Mouse (Mus musculus): ENCODE data around the gene Tomm70a.

Gene Tomm70a

DNA sequence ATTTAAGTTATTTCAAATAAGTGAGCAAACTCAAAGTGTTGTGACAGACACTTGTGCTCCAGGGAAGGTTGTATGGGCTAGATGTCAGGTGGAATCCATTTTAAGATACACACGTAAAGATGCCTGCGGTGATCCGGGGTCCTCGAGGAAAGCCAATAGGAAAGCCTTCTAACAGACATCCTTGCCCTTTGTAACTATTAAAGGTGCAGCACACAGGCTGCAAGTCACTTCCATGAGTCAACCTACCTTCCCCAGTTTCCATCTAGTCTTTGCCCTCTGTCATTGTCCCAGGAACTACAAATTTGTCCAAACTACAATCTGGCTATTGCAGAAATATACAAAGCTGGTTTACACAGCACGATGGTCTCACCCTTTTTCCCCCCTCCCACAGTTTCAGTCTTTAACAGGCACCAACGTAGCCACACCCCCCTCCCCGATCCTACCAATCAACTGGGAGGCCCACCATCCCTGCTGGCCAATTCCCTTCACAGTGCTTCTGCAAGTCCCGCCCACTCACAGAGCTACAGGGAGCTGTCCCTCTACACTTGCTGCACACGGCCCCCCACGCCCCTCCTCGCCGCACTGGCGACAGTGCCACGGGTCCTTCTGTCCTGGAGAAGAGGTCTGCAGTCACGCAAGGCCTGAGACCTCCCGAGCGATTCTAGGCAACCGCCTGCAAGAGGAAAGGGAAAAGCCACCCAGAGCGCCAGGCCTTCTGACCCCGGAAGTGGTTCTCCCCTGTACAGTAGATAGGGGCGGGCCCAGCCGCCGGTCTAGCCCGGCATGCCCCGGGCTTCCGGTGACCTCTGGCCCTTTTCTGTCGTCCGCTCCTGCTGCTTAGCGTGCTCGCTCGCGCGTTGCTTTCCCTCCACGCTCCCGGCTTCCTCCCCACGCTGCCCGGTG, at the start of gene Tomm70a:
Gene Tomm70a (plus strand): TSS at position 791 of the 903 bp plus-strand sequence.
- DNase-seq (ENCODE audit: low spot score), result peak; percentile 86

GRCm38 (mm10) chr16:57075986-57076385, 45.5 kb upstream of the Tomm70a start:
- DNase-seq (ENCODE audit: low spot score), result no peak

- DNase-seq (ENCODE audit: low spot score), result no peak
Measured at GRCm38 (mm10) chr16:57079577-57079976, 41.9 kb upstream of the Tomm70a start.

GRCm38 (mm10) chr16:57092460-57092859, 29.0 kb upstream of the Tomm70a start:
- DNase-seq (ENCODE audit: low spot score), result peak; percentile 13

- DNase-seq (ENCODE audit: low spot score), result no peak
Measured at GRCm38 (mm10) chr16:57092911-57093605, 28.4 kb upstream of the Tomm70a start.

DNA sequence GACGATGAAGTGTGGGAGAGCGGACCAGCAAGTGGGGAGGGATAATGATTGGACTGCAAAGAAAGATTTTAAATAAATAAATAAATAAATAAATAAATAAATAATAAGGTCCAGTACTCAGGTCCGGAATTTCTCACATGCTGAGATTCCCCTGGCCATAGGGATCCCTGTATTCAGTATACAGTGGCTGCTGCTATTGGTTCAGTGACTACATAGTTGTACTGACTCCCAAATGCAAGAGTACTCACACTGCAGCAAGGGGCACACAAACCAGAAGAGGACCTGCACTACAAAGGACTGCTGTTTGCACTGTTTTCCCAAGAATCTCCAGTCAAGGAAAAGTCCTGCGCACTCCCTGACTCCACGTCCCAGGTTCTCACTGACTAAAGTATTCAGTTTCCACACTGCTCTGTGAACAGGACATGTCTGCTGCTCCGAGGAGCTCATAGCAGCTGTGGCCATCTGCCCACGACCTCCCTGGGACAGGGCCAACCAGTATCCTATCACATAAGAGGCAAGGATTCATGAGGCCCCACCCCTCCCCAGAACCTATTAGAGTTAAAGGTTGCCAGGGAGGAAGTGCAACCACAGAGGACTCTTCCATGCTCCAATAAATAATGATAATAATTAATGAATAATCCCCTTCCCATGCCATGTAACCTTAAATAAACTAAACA, 22.9 kb upstream of the Tomm70a start:
- DNase-seq (ENCODE audit: low spot score), result no peak

GRCm38 (mm10) chr16:57099572-57100237, 21.8 kb upstream of the Tomm70a start:
- no peak for DNase-seq (ENCODE audit: low spot score)

DNA sequence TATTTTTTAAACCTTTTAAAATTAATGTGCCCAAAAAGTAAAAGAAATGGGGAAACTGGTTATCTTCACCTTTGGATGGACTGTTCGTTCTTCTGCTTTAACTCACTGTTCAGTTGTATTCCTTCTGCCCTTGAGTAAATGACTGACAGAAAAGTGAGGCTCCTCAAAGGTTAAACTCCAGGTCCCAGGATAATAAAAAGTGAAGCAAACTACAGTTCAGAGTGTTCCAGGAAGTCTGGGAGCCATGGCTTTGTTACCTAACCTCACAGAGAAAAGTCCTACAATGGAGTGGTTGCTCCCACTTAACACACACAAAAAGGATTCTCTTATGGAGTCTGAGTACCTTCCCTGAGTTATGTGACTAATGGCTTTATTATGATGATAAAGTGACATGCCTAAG, 20.3 kb upstream of the Tomm70a start:
- DNase-seq (ENCODE audit: low spot score), result no peak

- DNase-seq (ENCODE audit: low spot score), result no peak
Measured at GRCm38 (mm10) chr16:57106185-57106960, 15.1 kb upstream of the Tomm70a start.

GRCm38 (mm10) chr16:57116066-57116465, 5.4 kb upstream of the Tomm70a start:
- DNase-seq (ENCODE audit: low spot score), result no peak

GRCm38 (mm10) chr16:57117562-57117961, 3.9 kb upstream of the Tomm70a start:
- no peak for DNase-seq (ENCODE audit: low spot score)

DNA sequence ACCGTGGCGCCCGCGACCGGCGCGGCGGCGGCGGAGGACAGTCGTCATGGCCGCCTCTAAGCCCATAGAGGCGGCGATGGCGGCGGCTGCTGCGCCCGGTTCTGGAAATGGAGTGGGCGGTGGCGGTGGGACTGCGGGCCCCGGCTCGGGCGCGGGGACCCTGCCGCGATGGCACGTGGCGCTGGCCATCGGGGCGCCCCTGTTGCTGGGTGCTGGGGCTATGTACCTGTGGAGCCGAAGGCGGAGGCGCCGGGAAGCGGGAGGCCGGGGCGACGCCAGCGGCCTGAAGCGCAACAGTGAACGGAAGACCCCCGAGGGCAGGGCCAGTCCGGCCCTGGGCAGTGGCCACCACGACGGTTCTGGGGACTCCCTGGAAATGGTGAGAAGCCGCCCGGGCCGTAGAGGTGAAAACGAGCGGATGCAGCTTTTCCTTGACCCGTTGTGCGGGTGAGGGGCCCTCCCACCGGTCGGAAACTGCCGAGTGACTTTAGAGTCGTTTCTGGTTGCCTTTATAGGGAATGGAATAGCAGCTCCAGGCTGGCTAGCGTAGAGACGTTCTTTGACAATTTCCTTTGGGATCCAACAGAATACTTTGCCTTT, 413 bp downstream of the Tomm70a start:
- no peak for DNase-seq (ENCODE audit: low spot score)

DNA sequence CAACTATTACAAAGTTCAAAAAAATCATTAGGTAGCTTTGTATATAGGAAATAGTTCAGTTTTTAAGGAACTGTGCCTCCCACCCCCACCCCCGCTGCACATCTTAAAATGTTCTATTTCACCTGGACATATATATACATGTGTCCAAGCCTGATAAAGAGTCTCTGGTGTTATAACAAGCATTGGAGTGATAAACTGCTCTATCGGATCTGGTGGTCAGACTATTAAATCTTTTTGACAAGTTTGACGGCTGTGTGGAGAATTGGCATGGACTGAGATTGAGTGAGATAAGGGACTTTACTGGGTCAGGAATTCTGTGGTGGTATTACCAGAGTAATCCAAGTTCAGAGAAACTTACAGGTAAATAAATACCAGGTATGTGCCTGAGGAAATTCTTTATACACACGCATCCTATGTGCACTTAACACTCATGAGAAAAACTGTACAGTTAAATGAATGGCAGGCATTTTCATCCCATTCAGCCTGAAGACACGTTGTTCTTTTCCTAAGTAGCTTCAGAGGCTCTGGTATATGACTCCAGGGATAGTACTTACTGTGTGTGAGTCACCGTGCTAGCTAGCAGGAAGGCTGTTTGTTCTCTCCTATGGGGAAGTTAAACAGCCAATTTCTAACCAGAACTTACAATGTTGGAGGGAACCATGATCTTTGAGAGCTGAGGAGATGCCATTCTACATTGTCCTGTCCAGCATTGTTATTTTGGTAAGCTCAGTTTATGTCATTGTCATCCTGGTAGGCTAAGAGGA, 1.4 kb downstream of the Tomm70a start:
- DNase-seq (ENCODE audit: low spot score), result no peak

- no peak for DNase-seq (ENCODE audit: low spot score)
Measured at GRCm38 (mm10) chr16:57126268-57126667, 4.8 kb downstream of the Tomm70a start.

GRCm38 (mm10) chr16:57127825-57128224, 6.3 kb downstream of the Tomm70a start:
- DNase-seq (ENCODE audit: low spot score), result no peak

DNA sequence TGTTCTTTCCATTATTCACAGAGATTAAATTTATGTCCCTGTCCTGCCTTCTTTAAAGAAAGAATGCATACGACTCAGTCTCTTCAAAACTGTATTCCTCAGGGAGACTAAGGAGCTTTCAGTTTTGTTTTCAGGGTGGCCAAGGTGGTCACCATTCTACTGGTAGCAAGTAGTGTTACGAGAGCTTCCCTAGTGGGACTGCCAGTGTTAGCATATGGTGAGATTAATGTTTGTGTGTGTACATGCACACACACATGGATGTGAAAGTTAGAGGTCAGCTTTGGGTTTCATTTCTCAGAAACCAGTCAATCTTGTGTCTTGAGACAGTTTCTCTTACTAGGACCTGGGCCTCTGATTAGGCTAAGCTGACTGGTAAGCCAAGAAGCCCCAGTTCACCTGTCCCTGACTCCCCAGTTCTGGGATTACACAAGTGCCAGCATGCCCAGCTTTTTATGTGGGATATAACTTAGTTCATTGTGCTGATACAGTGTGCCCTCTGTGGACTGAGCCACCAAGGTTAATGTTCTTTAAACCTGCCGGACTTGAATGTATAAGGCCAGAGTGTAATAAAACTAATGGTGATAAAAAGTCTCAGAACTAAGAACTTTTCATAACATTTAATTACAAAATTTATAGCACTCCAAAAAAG, 9.4 kb downstream of the Tomm70a start:
- no peak for DNase-seq (ENCODE audit: low spot score)

- DNase-seq (ENCODE audit: low spot score), result no peak
Measured at GRCm38 (mm10) chr16:57131544-57131943, 10.0 kb downstream of the Tomm70a start.

- no peak for DNase-seq (ENCODE audit: low spot score)
Measured at GRCm38 (mm10) chr16:57132326-57132725, 10.8 kb downstream of the Tomm70a start.

- no peak for DNase-seq (ENCODE audit: low spot score)
Measured at GRCm38 (mm10) chr16:57133611-57134010, 12.1 kb downstream of the Tomm70a start.

GRCm38 (mm10) chr16:57144741-57145140, 23.2 kb downstream of the Tomm70a start:
- DNase-seq (ENCODE audit: low spot score), result no peak
